Mouse (Mus musculus): ENCODE data around the gene Sacm1l.

DNA sequence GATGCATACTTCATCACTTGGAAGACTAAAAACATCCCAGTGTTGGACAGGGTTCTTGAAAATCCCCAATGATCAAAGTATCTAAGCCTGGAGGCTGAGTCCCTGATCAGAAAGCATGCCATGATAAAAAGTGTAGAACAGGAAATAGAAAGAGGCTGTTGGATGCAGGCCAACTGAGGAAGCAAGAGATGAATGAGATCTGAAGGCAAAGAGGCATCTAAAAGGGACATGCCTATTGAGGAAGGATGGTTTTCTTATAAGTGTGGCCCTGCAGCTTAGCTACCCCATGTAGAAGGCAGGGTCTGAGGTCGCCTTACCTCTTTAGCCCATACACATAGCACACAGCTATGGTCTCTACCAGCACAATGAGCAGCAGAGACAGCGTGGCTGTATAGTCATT lies 67.4 kb downstream of the Sacm1l start:
- no peak for TF ChIP-seq CTCF (IDR thresholded peaks at IDR 0.05; ENCODE audit: borderline replicate concordance, insufficient read depth, low read length)
- no peak for TF ChIP-seq POLR2A (IDR thresholded peaks at IDR 0.05; ENCODE audit: low read depth, low read length)
